Mouse (Mus musculus) mouse embryonic stem cell (cell line): ENCODE measurements around the gene Npr2.
"Not testable (repeated sequence)": the region's sequence is repeated elsewhere in the genome, so short reads cannot be mapped to it uniquely, and the experiment has no call there.

ENCODE experiments used
- in situ Hi-C, 2 experiments: fragments of 300-500 bp; cut with MboI; formaldehyde crosslinking; loops; 1 replicate in 1 of 2; 3 replicates in 1 of 2; pipeline ENCODE4 v1.14.3; 2019 to 2020; ENCODE audit warnings: low sequenced_read_pairs in 2 of 2, low pct_unique_long_range_greater_than_20kb in 1 of 2, mixed read lengths in 1 of 2; ENCODE audit not compliant: unreplicated experiment in 1 of 2

Npr2 gene

DNA sequence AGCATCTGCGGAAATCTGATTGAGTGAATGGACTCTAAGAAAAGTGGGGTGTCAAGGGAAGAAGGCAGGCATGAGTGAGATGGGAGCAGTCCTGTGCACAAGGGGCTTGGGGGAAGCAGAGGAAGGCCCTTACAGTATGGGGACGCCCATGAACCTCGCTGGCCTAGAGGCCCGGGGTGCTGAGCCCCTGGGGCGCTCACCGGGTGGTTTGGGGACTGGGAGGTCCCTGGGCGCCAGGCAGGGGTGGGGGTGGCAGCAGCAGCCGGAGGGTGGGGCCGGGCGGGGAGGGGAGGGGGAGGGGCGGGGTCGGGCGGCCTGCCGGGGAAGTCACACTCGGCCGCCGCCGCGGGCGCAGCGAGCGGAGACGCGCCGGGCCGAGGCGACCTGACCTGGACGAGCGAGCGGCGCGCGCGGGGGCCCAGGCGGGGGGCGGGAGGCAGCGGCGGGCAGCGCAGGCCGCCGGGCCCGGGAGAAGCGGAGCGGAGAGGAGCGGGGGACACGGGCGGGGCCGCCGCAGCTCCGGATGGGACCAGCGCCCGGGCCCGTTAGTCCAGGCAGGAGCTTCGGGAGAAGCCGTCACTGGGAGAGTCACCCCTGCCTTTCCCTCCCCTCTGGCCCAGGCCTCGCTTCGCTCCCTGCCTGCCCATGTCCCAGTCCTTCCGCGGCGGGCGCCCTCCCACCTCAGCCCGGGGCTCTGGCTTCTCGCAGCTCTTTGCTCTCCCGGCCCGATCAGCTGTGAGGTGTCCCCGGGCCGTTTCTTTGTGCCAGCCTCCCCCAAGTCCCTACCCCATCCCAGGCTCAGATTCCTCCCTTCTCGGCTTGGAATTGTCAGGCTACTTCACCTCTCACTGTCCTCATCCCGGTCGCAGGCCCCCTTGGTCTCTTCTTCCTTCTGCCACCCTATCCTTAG lies at the start of gene Npr2:
Gene Npr2 (plus strand): TSS at position 890 of the 910 bp plus-strand sequence.
- in situ Hi-C loops = no loop called here

DNA sequence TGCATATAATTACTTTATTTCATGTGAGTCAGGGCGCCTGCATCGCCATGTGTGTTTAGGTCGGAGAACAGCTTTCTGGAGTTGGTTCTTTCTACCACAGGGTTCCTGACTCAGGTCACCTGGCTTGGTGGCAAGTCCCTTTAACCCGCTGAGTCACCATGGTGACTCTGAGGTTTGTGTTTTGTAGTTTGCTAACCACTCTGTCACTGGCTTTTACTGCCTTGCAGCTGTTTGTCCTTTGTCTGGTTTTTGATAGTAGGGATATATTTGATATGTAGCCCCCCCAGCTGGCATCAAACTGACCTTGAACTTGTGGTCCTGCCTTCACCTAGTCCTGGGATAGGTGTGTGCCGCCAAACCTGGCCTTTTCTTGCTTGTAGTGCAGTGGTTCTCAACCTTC lies 49.5 kb upstream of the Npr2 start:
- in situ Hi-C loops = no loop called here

DNA sequence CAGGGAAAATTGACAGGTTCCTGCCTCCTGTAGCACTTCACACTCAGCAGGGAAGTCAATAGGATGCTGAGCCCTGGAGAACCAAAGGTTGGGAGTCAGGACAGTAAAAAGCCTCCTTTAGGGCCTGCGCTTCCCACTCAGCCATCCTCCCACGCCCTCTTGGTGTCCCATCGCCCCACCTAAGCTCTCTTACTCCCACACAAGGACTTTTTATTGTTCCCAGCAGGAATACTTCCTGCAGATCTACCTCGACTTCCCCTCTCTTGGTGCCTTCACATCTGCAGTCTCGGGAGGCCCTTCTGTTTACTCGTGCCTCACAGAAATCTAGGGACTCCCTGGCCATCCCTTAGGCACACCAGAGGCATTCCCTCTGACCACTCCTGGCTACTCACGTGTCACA lies 48.3 kb upstream of the Npr2 start:
- in situ Hi-C loops = no loop called here

DNA sequence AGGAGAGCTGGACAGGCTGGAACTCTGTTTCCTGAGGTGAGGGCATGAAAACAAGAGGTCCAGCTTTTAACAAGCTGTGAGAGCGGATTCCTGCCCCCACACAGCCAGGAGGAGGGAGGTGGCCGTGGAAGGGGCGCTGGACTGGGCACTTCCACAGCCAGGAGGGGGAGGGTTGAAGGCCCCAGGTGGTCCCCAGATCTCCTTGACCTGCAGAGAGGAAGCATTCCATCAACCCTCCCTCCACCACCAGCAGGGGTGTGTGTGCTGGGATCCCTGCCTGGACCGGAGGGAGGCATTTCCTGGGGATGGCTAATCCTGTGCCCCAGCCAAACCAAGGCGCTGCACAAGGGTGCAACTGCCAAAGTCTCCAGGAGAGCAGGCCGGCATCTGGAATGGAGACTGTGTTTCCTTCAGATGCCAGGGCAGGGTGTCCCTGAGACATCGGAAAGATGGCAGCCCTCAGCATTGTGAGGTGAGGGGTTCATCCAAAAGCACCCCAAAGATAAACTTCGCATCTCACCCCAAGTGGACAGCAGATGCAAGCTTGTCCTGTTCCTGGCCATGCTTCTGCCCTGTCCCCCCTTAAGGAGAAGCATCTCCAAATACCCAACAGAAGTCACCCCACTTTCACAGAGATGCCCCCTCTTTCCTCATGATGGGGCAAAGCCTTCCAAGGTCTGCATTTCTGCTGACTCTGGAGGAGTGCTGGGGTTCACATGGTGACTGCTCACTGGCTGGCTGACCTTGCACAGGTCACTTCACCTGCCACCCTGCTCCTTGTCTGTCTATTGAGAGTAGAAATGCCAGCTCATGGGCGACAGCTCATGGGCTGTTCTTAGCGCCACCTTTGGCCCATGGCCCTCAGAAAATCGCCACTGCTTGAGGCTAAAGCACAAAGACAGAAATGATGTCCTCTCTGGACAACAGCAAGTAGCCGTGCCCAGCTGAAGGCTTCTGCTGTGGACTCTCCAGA lies 47.0 kb upstream of the Npr2 start, which contains the start of gene Msmp:
Gene Msmp (minus strand): TSS at position 51 of the 973 bp plus-strand sequence.
- in situ Hi-C loops = no loop called here

DNA sequence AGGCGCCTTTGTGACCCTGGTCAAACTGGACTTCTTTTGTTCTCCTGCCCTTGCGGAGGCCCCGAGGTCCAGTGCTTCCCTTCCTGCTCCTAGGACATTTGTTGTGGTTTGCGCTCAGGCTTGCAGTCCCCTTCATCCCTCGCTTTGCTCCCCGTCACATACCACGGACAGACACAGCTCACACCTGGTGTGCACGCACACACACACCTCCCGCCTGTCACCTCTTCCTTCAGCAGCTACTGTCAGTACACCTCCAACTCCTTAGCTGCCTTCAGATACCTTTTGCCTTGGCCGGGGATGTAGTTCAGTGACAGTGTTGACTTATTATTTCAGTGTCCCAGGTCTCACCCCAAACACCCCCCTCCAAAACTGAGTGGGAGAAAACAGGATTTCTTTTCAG lies 46.1 kb upstream of the Npr2 start:
- in situ Hi-C loops = no loop called here

DNA sequence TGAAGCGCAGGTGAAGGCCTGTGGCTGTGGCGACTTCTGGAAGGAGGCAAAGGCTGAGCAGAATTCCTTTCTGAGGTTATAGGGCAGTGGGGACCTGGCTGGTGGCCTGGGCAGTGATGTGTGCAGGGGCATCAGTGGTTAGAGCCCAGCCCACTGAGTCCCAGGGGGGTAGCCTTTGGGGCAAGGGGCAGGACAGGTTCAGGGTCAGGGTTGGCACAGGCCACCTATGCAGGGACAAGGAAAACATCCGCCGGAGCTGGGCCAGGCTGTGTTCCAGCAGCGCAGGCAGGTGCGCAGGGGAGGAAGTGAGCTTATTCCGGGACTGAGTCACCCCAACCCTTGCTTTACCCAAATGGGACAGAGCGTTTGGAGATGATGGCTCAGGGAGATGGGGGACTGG lies 45.3 kb upstream of the Npr2 start:
- in situ Hi-C loops = no loop called here

DNA sequence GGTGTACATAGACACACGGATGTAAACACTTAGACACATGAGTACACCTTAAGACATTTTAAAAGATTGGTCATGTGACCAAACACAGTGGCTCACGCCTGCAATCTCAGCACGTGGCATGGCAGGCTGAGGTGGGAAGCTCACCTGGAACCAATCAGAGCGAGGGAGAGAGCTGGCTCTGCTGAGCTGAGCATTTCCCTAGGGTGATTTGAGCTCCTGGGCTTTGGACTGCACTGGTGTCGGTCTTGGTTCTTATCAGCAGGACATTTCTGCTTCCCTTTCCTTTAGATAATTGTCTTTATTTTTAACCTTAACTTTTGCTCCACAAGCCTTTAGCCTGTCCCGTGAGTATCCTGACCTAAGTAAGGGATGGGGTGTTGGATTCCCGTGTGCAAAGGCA lies 44.1 kb upstream of the Npr2 start:
- in situ Hi-C loops = no loop called here

DNA sequence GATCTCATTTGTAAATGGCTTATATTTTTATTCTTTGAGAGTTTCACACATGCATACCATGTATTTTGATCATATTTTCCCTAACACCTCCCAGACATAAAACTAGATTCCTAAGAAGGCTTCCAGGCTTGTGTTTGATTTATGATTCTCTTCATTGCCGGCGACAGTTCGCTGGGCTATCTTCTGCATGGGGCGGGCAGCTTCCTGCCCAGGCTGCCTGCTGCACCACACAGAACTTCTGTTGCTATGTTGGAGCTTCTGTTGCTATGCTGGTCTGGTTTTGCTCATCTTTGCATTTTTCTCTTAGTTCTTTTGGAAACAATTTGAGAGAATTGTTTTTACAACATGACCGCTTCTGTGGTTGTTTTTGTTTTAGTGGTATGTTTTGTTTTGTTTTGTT lies 40.2 kb upstream of the Npr2 start:
- in situ Hi-C loops = no loop called here

DNA sequence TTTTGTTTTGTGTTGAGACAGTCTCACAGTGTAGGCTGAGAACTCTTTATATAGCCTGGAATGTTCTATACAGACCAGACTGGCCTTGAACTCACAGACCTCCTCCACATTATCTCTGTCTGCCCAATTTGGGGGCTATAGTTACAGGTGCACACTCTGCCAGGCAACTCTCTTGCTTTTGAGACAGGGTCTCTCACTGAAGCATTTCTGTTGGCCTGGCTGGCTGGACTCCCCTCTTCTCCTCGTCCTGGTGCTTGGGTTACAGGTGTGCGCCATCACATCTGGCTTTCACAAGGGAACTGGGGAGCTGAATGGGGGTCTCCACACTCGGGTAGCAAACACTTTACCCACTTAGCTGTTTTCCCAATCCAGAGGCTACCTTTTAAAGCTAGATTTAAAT lies 39.8 kb upstream of the Npr2 start:
- in situ Hi-C loops = no loop called here

DNA sequence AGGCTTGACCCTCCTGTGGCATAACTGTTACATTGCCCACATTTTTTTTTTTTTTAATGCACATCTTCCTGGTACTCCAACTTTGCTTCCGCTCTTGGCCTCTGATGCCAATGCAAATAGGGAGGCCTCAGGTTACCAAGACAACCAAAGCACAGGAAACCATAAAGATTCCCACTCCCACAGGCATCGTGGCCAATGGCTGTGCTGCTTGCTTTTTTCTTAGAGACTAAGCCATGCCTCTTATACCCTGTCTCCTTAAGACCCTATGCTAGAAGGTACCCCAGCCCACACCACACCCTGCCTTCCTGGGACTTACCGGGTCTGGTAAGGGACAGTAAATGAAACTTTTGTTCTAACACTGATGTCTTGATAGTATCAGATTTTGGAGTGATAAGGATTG lies 38.3 kb upstream of the Npr2 start:
- in situ Hi-C loops = no loop called here

DNA sequence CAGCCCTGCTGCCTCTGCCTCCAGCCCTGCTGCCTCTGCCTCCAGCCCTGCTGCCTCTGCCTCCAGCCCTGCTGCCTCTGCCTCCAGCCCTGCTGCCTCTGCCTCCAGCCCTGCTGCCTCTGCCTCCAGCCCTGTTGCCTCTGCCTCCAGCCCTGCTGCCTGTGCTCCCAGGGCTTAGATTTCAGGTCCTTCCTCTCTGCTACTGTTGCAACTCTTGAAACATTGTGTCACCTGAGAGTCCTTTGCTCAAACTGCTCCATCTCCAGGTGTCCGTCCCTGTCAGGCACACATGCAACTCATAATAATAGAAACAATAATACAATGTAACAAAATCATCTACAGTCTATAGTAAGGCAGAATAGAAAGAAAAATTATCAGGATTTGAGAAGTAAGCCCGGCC lies 35.1 kb upstream of the Npr2 start:
- in situ Hi-C loops = not testable (repeated sequence)

DNA sequence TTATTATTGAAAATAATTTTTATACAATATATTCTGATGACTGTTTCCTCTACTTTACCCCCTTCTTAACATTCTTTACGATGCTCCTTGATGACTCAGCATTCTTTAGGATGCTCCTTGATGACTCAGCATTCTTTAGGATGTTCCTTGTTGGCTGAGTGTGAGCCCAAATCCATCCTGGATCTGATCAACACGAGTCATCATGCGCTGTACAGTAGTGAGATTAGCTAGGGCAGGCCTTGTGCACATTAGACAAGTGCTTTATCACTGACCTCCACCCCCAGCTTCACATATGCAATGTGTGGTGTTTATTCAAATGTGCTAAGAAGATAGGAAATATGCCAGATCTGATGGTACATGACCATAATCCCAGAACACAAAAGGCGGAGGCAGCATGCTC lies 33.5 kb upstream of the Npr2 start:
- in situ Hi-C loops = no loop called here

DNA sequence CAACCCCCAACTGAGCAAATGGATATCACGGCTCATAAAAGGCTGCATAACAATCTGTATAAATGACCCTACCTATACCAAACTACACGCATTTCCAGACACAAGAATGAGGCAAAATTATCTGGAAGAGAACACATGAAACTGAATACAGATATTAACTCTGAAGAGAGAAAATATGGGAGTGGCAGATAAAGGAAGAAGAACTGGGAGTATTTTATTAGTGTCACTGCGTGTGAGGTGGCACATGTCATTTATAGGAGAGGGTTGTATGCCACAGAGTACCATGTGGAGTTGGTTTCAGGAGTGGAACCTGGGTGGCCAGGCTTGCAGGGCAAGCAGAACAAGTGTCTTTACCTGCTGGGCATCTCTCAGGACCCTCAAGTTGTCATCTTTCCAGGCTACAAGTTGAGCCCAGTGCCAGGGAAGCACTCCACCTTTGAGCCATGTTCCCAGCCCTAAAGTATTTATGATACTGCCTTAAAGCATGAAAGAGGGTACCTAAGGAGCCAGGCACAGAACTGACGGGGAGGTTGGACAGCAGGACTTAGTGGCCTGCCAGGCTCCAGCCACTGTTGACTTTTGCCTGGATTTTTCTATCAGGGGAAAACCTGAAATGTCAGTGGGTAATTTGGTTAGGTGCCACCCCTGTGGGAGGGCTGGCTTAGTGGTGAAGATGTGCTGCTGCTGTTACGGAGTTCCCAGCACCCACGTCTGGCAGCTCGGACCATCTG lies 32.9 kb upstream of the Npr2 start:
- in situ Hi-C loops = no loop called here

DNA sequence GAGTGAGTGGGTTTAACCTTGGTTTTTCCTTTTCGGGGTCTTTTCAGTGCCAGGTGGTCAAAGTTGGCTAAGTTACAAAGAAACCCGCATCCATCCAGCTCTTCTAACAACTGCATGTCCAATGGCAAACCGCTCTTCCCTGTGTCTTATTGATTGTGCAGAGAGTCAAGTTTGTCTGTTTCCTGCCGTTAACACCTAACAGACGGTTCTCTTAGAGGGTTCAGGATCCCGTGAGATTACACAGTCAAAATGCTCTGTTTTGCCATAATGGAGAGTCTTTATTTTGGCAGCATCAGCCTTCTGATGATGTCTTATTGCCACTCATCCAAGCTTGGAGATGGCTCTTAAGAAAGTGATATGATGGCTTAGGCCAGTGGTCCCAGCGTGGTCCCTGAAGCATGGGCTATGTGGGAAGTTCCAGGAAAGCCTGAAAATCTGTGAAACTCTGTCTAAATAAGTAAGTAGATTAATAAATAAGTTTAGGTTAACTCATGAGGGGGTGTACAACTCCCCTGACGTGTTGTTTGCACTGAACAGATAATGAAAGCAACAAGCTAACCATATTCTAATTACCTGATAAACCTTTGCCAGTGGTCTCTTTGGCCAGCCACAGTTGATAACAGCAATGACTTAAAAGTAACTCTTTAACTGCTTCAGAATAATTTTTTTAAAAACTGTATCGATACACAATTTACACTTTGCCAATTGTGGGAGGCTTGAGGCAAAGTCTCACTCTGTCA lies 31.4 kb upstream of the Npr2 start:
- in situ Hi-C loops = no loop called here

DNA sequence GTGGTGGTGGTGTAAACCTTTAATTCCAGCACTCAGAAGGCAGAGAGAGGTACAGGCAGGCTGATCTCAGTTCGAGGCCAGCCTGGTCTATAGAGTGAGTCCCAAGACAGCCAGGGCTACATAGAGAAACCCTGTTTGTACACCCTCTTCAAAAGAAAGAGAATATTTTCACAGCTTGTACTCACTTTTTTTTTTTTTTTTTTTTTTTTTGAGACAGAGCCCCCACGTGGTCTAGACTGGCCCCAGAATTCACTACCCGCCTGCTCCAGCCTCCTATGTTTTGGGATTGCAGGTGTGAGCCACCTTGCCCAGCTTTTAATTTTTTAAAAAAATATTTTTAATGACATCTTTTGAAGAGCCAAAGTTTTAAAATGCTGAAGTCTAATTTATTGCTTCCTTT lies 27.6 kb upstream of the Npr2 start:
- in situ Hi-C loops = no loop called here

DNA sequence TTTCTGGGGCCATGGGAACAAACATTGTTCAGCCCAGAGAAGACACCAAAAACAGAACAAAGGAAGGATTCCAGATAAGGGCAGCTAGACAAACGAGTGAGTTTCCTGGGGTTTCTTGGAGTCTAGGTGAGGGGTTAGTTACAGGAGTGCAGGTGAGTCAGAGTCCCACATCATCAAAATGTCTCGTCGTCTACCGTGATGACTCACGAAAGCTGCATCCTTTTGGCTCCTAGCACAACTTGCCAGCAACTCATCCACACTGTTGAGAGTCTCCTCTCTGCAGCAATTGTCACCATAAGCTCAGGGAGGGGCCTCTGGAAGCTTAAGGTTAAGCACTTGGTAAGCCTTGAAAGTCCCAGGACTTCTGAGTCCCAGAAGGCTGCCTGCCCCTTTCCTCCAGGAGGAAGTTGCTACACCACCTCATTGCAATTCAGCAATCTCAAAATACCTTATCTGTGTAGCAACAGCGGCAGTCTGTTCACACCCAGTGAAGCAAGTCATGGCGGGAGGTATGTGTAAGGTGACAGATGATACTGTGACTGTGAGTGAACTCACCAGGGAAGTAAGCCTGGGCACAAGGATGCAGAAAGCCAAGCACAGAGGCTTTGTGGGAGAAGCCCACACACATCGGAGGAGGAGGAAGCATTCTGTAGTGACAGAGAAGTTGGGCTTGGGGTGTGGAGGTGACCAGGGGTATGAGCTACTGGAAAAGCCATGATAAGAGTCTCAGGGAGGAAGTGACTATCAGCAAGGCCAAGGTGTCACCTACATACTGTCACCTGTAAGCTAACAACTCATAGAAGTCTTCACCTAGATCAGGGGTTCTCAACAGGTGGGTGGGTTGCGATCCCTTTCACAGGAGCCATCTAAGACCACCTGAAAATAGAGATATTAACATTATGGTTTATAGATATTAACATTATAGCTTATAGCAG lies 26.7 kb upstream of the Npr2 start:
- in situ Hi-C loops = no loop called here

DNA sequence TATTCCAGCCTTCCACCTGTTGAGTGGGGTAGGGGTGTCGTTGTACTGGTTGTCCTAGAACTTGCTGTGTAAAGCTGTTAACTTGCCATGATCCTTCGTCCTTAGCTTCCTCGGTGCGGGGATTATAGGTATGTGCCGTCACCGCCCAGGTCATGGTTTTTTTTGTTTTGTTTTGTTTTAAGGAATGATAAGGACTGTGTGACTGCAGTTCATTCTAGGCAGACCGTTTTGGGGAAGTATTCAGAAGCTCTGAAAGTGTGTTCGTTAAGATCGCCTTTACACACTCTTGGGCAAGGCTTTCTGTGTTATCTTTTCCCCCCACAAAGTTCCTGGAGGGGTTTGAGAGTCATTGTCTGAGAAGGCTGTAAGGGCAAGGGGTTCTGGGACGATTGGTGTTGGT lies 19.2 kb upstream of the Npr2 start:
- in situ Hi-C loops = no loop called here
